Mouse (Mus musculus): ENCODE measurements around the gene Prickle2. TPM values are rescaled to one million over a fixed set of nuclear protein-coding genes. Genes with fewer than 3 reads are reported as not detected.
A peak's percentile ranks its signal among the peaks of the same experiment; 100 is the strongest.

The Prickle2 gene
- polyA plus RNA-seq, 1 experiment from 2014 or later = 7.0 TPM

DNA sequence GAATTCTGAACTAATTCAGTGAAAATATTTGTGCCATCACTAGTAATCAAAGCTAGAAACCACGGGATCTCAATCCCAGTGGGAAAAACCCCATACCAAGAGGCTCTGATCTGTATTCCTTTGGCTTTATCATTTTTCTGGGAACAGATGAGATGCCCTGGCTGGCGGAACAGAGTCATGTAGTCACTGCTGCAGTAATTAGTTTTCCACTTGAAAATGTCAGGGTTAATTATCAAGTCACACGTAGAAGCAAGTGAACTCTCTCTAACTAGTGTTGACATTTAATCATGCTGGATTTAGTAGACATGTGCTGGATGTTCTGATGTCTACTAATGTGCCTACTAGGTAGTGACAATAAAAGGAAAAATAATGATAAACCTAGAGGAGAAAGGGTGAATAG, 199.7 kb downstream of the Prickle2 start:
- H3K4me1 ChIP-seq (ENCODE audit: control insufficient read depth, insufficient read depth, low read length) = no peaks in the 10 kb centered on the region

DNA sequence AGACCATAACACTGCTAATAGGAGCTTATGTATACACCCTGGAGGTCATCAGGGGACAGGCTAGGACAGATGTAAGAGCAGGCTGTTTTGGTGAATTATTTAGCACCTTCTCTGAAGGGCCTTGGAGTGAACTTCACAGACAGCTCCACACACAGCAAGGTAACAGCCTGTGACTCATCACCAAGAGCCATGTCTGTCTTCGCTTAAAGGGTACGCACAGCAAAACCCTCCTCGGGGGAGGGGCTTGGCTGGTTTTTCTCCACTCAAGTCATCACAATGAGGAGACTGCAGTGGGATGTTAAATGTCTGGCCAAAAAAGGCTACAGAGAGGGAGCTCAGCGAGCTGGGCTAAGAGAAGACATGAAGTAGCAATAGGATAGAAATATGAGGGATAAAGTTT, 206.5 kb downstream of the Prickle2 start:
- Histone ChIP-seq H3K4me3 (ENCODE audit: low read depth, low read length) (no peak overlapping the region), H3K4me2 (ENCODE audit: low read depth) (no peak overlapping the region), H3K4me1 (ENCODE audit: control insufficient read depth, insufficient read depth, low read length) (no peaks in the 10 kb centered on the region), H3K36me3 (ENCODE audit: control insufficient read depth, insufficient read depth, low read length) (no peaks in the 10 kb centered on the region), H3K27me3 (ENCODE audit: control insufficient read depth, insufficient read depth, low read length) (no peaks in the 10 kb centered on the region), H3K9me3 (ENCODE audit: control insufficient read depth, low read length) (no peaks in the 10 kb centered on the region), H3K27ac (ENCODE audit: low read depth, low read length) (no peak overlapping the region), H3K9ac (ENCODE audit: low read length) (no peak overlapping the region)
- no peak for DNase-seq (ENCODE audit: low spot score)
- ATAC-seq (ENCODE audit: insufficient read depth, low FRiP score, low TSS enrichment) = no peak
- WGBS = 81% methylated on average over 4 of the region's 4 CpGs

More for the DNA sequence above, 199.7 kb downstream of the Prickle2 start:
- no peak overlapping the region for H3K27ac ChIP-seq (ENCODE audit: low read depth, low read length)
- 87% methylated on average over 3 of the region's 3 CpGs for WGBS
- no peak overlapping the region for H3K9ac ChIP-seq (ENCODE audit: low read length)
- DNase-seq (ENCODE audit: low spot score) (no peak), ATAC-seq (ENCODE audit: insufficient read depth, low FRiP score, low TSS enrichment) (no peak)
- no peaks in the 10 kb centered on the region for H3K9me3 ChIP-seq (ENCODE audit: control insufficient read depth, low read length)
- no peaks in the 10 kb centered on the region for H3K36me3 ChIP-seq (ENCODE audit: control insufficient read depth, insufficient read depth, low read length)
- no peak overlapping the region for H3K4me3 ChIP-seq (ENCODE audit: low read depth, low read length)
- no peaks in the 10 kb centered on the region for H3K27me3 ChIP-seq (ENCODE audit: control insufficient read depth, insufficient read depth, low read length)
- H3K4me2 ChIP-seq (ENCODE audit: low read depth) = no peak overlapping the region

GRCm38 (mm10) chr6:92498574-92498973, 207.4 kb downstream of the Prickle2 start:
- Histone ChIP-seq H3K4me2 (ENCODE audit: low read depth) (no peak overlapping the region), H3K36me3 (ENCODE audit: control insufficient read depth, insufficient read depth, low read length) (no peaks in the 10 kb centered on the region)

DNA sequence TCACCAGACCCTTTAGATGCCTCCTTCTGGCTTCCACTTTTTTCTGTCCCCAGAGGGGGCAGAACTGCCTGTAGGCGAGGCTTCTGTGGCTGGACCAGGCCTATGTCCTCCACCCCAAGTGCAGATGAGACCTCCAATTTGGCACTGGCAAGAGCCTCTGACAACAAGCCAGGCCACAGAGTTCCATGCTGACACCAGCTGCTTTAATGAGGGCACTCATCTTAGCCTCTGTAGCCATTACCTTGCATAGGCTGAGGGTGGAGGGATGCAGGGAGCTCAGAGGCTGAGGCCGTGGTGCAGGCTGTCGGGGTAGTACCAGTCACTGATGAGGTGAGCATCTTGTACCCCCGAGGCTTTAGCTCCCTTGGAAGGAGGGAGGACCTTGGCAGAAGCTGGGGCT, 208.7 kb downstream of the Prickle2 start:
- Histone ChIP-seq H3K4me1 (ENCODE audit: control insufficient read depth, insufficient read depth, low read length) (no peaks in the 10 kb centered on the region), H3K27me3 (ENCODE audit: control insufficient read depth, insufficient read depth, low read length) (no peaks in the 10 kb centered on the region), H3K27ac (ENCODE audit: low read depth, low read length) (no peak overlapping the region), H3K9ac (ENCODE audit: low read length) (no peak overlapping the region), H3K36me3 (ENCODE audit: control insufficient read depth, insufficient read depth, low read length) (no peaks in the 10 kb centered on the region), H3K4me3 (ENCODE audit: low read depth, low read length) (no peak overlapping the region), H3K4me2 (ENCODE audit: low read depth) (no peak overlapping the region), H3K9me3 (ENCODE audit: control insufficient read depth, low read length) (no peaks in the 10 kb centered on the region)
- WGBS = 73% methylated on average over 4 of the region's 4 CpGs
- ATAC-seq (ENCODE audit: insufficient read depth, low FRiP score, low TSS enrichment) (no peak), DNase-seq (ENCODE audit: low spot score) (no peak)

More at GRCm38 (mm10) chr6:92498574-92498973, 207.4 kb downstream of the Prickle2 start:
- whole genome bisulfite sequencing = 64% methylated on average over 6 of the region's 6 CpGs
- DNase-seq (ENCODE audit: low spot score) = no peak
- Histone ChIP-seq H3K4me3 (ENCODE audit: low read depth, low read length) (no peak overlapping the region), H3K9me3 (ENCODE audit: control insufficient read depth, low read length) (no peaks in the 10 kb centered on the region), H3K27ac (ENCODE audit: low read depth, low read length) (no peak overlapping the region), H3K9ac (ENCODE audit: low read length) (no peak overlapping the region), H3K27me3 (ENCODE audit: control insufficient read depth, insufficient read depth, low read length) (no peaks in the 10 kb centered on the region), H3K4me1 (ENCODE audit: control insufficient read depth, insufficient read depth, low read length) (no peaks in the 10 kb centered on the region)
- ATAC-seq (ENCODE audit: insufficient read depth, low FRiP score, low TSS enrichment) = no peak

GRCm38 (mm10) chr6:92495500-92495899, 210.5 kb downstream of the Prickle2 start:
- Histone ChIP-seq H3K4me3 (ENCODE audit: low read depth, low read length) (no peak overlapping the region), H3K4me2 (ENCODE audit: low read depth) (no peak overlapping the region), H3K36me3 (ENCODE audit: control insufficient read depth, insufficient read depth, low read length) (no peaks in the 10 kb centered on the region), H3K9me3 (ENCODE audit: control insufficient read depth, low read length) (no peaks in the 10 kb centered on the region), H3K27ac (ENCODE audit: low read depth, low read length) (no peak overlapping the region), H3K27me3 (ENCODE audit: control insufficient read depth, insufficient read depth, low read length) (no peaks in the 10 kb centered on the region), H3K9ac (ENCODE audit: low read length) (no peak overlapping the region), H3K4me1 (ENCODE audit: control insufficient read depth, insufficient read depth, low read length) (no peaks in the 10 kb centered on the region)
- ATAC-seq (ENCODE audit: insufficient read depth, low FRiP score, low TSS enrichment) (no peak), DNase-seq (ENCODE audit: low spot score) (no peak)
- 65% methylated on average over 3 of the region's 3 CpGs for WGBS

DNA sequence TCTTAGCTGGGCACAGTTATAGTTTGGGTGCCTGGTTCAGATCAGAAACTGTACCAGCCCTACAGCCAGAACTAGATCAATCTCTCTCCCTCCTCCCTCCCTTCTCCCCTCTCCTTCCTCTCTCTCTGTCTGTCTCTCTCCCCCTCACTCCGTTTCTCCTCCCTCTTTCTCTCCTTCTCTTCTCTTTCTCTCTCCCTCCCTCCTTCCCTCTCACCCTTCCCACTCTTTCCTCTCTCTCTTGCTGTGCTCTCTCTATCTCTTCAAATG, 224.3 kb downstream of the Prickle2 start:
- Histone ChIP-seq H3K36me3 (ENCODE audit: control insufficient read depth, insufficient read depth, low read length) (no peaks in the 10 kb centered on the region), H3K9ac (ENCODE audit: low read length) (no peak overlapping the region; the same call in 1 of the 2 replicates), H3K4me1 (ENCODE audit: control insufficient read depth, insufficient read depth, low read length) (peaks cover 5% of the 10 kb centered on the region; the same call in 1 of the 2 replicates), H3K27ac (ENCODE audit: low read depth, low read length) (no peak overlapping the region), H3K4me2 (ENCODE audit: low read depth) (peak overlapping the region; percentile 55), H3K27me3 (ENCODE audit: control insufficient read depth, insufficient read depth, low read length) (no peaks in the 10 kb centered on the region), H3K9me3 (ENCODE audit: control insufficient read depth, low read length) (no peaks in the 10 kb centered on the region), H3K4me3 (ENCODE audit: low read depth, low read length) (no peak overlapping the region)
- DNase-seq (ENCODE audit: low spot score) (no peak), ATAC-seq (ENCODE audit: insufficient read depth, low FRiP score, low TSS enrichment) (peak; percentile 24; the same call in 1 of the 2 replicates)
- WGBS = 4% methylated on average over 1 of the region's 1 CpGs

GRCm38 (mm10) chr6:92480941-92481689, 224.8 kb downstream of the Prickle2 start:
- H3K9me3 ChIP-seq (ENCODE audit: control insufficient read depth, low read length) = no peaks in the 10 kb centered on the region
- DNase-seq (ENCODE audit: low spot score) (peak; percentile 78), ATAC-seq (ENCODE audit: insufficient read depth, low FRiP score, low TSS enrichment) (peak; percentile 84)
- H3K4me1 ChIP-seq (ENCODE audit: control insufficient read depth, insufficient read depth, low read length) = peaks cover 5% of the 10 kb centered on the region; the same call in 1 of the 2 replicates
- no peaks in the 10 kb centered on the region for H3K27me3 ChIP-seq (ENCODE audit: control insufficient read depth, insufficient read depth, low read length)
- no peaks in the 10 kb centered on the region for H3K36me3 ChIP-seq (ENCODE audit: control insufficient read depth, insufficient read depth, low read length)
- H3K9ac ChIP-seq (ENCODE audit: low read length) = peak overlapping the region; percentile 46
- peak overlapping the region; percentile 39 for H3K27ac ChIP-seq (ENCODE audit: low read depth, low read length)
- 0% methylated on average over 21 of the region's 21 CpGs for WGBS
- H3K4me2 ChIP-seq (ENCODE audit: low read depth) = peak overlapping the region; percentile 55
- H3K4me3 ChIP-seq (ENCODE audit: low read depth, low read length) = peak overlapping the region; percentile 36

- Histone ChIP-seq H3K9ac (ENCODE audit: low read length) (no peak overlapping the region), H3K27ac (ENCODE audit: low read depth, low read length) (no peak overlapping the region), H3K4me2 (ENCODE audit: low read depth) (no peak overlapping the region), H3K9me3 (ENCODE audit: control insufficient read depth, low read length) (no peaks in the 10 kb centered on the region), H3K27me3 (ENCODE audit: control insufficient read depth, insufficient read depth, low read length) (no peaks in the 10 kb centered on the region), H3K4me1 (ENCODE audit: control insufficient read depth, insufficient read depth, low read length) (peaks cover 5% of the 10 kb centered on the region; the same call in 1 of the 2 replicates), H3K36me3 (ENCODE audit: control insufficient read depth, insufficient read depth, low read length) (no peaks in the 10 kb centered on the region), H3K4me3 (ENCODE audit: low read depth, low read length) (no peak overlapping the region)
- ATAC-seq (ENCODE audit: insufficient read depth, low FRiP score, low TSS enrichment) = no peak
- 82% methylated on average over 1 of the region's 1 CpGs for WGBS
- no peak for DNase-seq (ENCODE audit: low spot score)
Measured at GRCm38 (mm10) chr6:92478612-92479011, 227.3 kb downstream of the Prickle2 start.

GRCm38 (mm10) chr6:92477621-92478020, 228.3 kb downstream of the Prickle2 start:
- no peaks in the 10 kb centered on the region for H3K27me3 ChIP-seq (ENCODE audit: control insufficient read depth, insufficient read depth, low read length)
- H3K4me3 ChIP-seq (ENCODE audit: low read depth, low read length) = no peak overlapping the region
- no peak overlapping the region for H3K4me2 ChIP-seq (ENCODE audit: low read depth)
- ATAC-seq (ENCODE audit: insufficient read depth, low FRiP score, low TSS enrichment) (no peak), DNase-seq (ENCODE audit: low spot score) (no peak)
- H3K9me3 ChIP-seq (ENCODE audit: control insufficient read depth, low read length) = no peaks in the 10 kb centered on the region
- no peaks in the 10 kb centered on the region for H3K36me3 ChIP-seq (ENCODE audit: control insufficient read depth, insufficient read depth, low read length)
- no peak overlapping the region for H3K9ac ChIP-seq (ENCODE audit: low read length)
- WGBS = 94% methylated on average over 2 of the region's 2 CpGs
- peaks cover 5% of the 10 kb centered on the region; the same call in 1 of the 2 replicates for H3K4me1 ChIP-seq (ENCODE audit: control insufficient read depth, insufficient read depth, low read length)
- H3K27ac ChIP-seq (ENCODE audit: low read depth, low read length) = no peak overlapping the region

All from neural tube, embryonic 11.5 days (tissue).